Mouse (Mus musculus) CH12.LX (cell line): ENCODE measurements around the gene Nle1.

ENCODE experiments used
- CHD2 ChIP-seq: IDR thresholded peaks from 2 replicates; pipeline ENCODE4 v1.6.1; 2011; ENCODE audit warnings: low read length, improper control_type of control experiment
- CTCF ChIP-seq, 2 experiments: IDR thresholded peaks in 1 of 2; conservative IDR thresholded peaks in 1 of 2; 2 replicates each; pipeline ENCODE4 v1.5.1; 2011 to 2012; ENCODE audit warnings: low read depth in 2 of 2, low read length in 2 of 2, improper control_type of control experiment in 1 of 2, inconsistent platforms in 1 of 2, mild to moderate bottlenecking in 1 of 2, moderate library complexity in 1 of 2
- ETS1 ChIP-seq: conservative IDR thresholded peaks from 2 replicates; pipeline ENCODE4 v1.6.1; 2012; ENCODE audit warnings: low read depth, mild to moderate bottlenecking, inconsistent platforms, low read length, improper control_type of control experiment, moderate library complexity
- MEF2A ChIP-seq: IDR thresholded peaks from 2 replicates; pipeline ENCODE4 v1.6.1; 2014; ENCODE audit warnings: low read depth, mild to moderate bottlenecking, inconsistent platforms, low read length, improper control_type of control experiment, borderline replicate concordance
- POLR2A ChIP-seq: IDR thresholded peaks from 2 replicates; pipeline ENCODE4 v1.6.1; 2011; ENCODE audit warnings: low read depth, mild to moderate bottlenecking, improper control_type of control experiment, low read length
- RAD21 ChIP-seq: IDR thresholded peaks from 2 replicates; pipeline ENCODE4 v1.6.1; 2011; ENCODE audit warnings: low read depth, mild to moderate bottlenecking, low read length, improper control_type of control experiment, moderate library complexity
- USF1 ChIP-seq: IDR thresholded peaks from 2 replicates; pipeline ENCODE4 v1.6.1; 2014; ENCODE audit warnings: low read depth, mild to moderate bottlenecking, inconsistent platforms, low read length, improper control_type of control experiment
- USF2 ChIP-seq: conservative IDR thresholded peaks from 2 replicates; pipeline ENCODE4 v1.6.1; 2011; ENCODE audit warnings: low read depth, low read length, improper control_type of control experiment

GRCm38 (mm10) chr11:82910250-82910649 is 2.0 kb upstream of the Nle1 start, which contains the start of gene Unc45b:
- TF ChIP-seq POLR2A (no peak), ETS1 (no peak), CHD2 (no peak), CTCF (conservative IDR thresholded peaks at IDR 0.05 in 1 of 2, IDR thresholded peaks at IDR 0.05 in 1 of 2; ENCODE audit: low read depth in 2 of 2, low read length in 2 of 2) (no peak), USF1 (no peak), USF2 (no peak), MEF2A (no peak), RAD21 (no peak)
